Mouse (Mus musculus): ENCODE measurements at regions not wholly inside any gene's neighbourhood (a gene's known extent, or its start where the extent isn't known, plus 50 kb on each side); places are given as distances from the start of the nearest gene placed in this dataset.

GRCm38 (mm10) chr12:107111908-107112770 lies 376.3 kb upstream of the 3110018I06Rik start:
- DNase-seq (ENCODE audit: low spot score in 2 of 2): peak; percentile 30 to 32

GRCm38 (mm10) chr12:107118364-107118763 lies 370.1 kb upstream of the 3110018I06Rik start:
- no peak for DNase-seq (ENCODE audit: low spot score in 2 of 2)

GRCm38 (mm10) chr12:107119076-107119475 lies 369.4 kb upstream of the 3110018I06Rik start:
- no peak for DNase-seq (ENCODE audit: low spot score in 2 of 2)

- DNase-seq (ENCODE audit: low spot score in 2 of 2): no peak
These were observed 367.8 kb upstream of the 3110018I06Rik start for GRCm38 (mm10) chr12:107120486-107121186.

- no peak for DNase-seq (ENCODE audit: low spot score in 2 of 2)
These were observed 366.4 kb upstream of the 3110018I06Rik start for GRCm38 (mm10) chr12:107121990-107122389.

- no peak for DNase-seq (ENCODE audit: low spot score in 2 of 2)
These were observed 364.8 kb upstream of the 3110018I06Rik start for GRCm38 (mm10) chr12:107123661-107124060.

- no peak for DNase-seq (ENCODE audit: low spot score in 2 of 2)
These were observed 364.1 kb upstream of the 3110018I06Rik start for GRCm38 (mm10) chr12:107124263-107124885.

GRCm38 (mm10) chr12:107125201-107125600 lies 363.2 kb upstream of the 3110018I06Rik start:
- DNase-seq (ENCODE audit: low spot score in 2 of 2): no peak

GRCm38 (mm10) chr12:107126056-107126455 lies 362.4 kb upstream of the 3110018I06Rik start:
- no peak for DNase-seq (ENCODE audit: low spot score in 2 of 2)

- no peak for DNase-seq (ENCODE audit: low spot score in 2 of 2)
These were observed 360.8 kb upstream of the 3110018I06Rik start for GRCm38 (mm10) chr12:107127591-107127990.

- no peak for DNase-seq (ENCODE audit: low spot score in 2 of 2)
These were observed 359.2 kb upstream of the 3110018I06Rik start for GRCm38 (mm10) chr12:107129232-107129631.

GRCm38 (mm10) chr12:107131351-107131750 lies 357.1 kb upstream of the 3110018I06Rik start:
- DNase-seq (ENCODE audit: low spot score in 2 of 2): no peak

GRCm38 (mm10) chr12:107131841-107132240 lies 356.6 kb upstream of the 3110018I06Rik start:
- no peak for DNase-seq (ENCODE audit: low spot score in 2 of 2)

- no peak for DNase-seq (ENCODE audit: low spot score in 2 of 2)
These were observed 355.9 kb upstream of the 3110018I06Rik start for GRCm38 (mm10) chr12:107132501-107132900.

- no peak for DNase-seq (ENCODE audit: low spot score in 2 of 2)
These were observed 354.1 kb upstream of the 3110018I06Rik start for GRCm38 (mm10) chr12:107134353-107134752.

GRCm38 (mm10) chr12:107138677-107139400 lies 349.6 kb upstream of the 3110018I06Rik start:
- no peak for DNase-seq (ENCODE audit: low spot score in 2 of 2)

- DNase-seq (ENCODE audit: low spot score in 2 of 2): no peak
These were observed 347.4 kb upstream of the 3110018I06Rik start for GRCm38 (mm10) chr12:107140957-107141595.

GRCm38 (mm10) chr12:107142226-107142625 lies 346.2 kb upstream of the 3110018I06Rik start:
- DNase-seq (ENCODE audit: low spot score in 2 of 2): peak; percentile 57 to 67

- no peak for DNase-seq (ENCODE audit: low spot score in 2 of 2)
These were observed 341.8 kb upstream of the 3110018I06Rik start for GRCm38 (mm10) chr12:107146608-107147121.

- DNase-seq (ENCODE audit: low spot score in 2 of 2): no peak
These were observed 340.0 kb upstream of the 3110018I06Rik start for GRCm38 (mm10) chr12:107148451-107148850.

GRCm38 (mm10) chr12:107151089-107151488 lies 337.3 kb upstream of the 3110018I06Rik start:
- no peak for DNase-seq (ENCODE audit: low spot score in 2 of 2)
